Mouse (Mus musculus) cerebellum, postnatal 4 days (tissue): ENCODE measurements at regions not wholly inside any gene's neighbourhood (a gene's known extent, or its start where the extent isn't known, plus 50 kb on each side); places are given as distances from the start of the nearest gene placed in this dataset.

Experiments used
- DNase-seq, 2 experiments: peaks; one replicate each; pipeline ENCODE4 v3.0.0; 2022; ENCODE audit warnings: low spot score in 2 of 2, mixed read lengths in 1 of 2

DNA sequence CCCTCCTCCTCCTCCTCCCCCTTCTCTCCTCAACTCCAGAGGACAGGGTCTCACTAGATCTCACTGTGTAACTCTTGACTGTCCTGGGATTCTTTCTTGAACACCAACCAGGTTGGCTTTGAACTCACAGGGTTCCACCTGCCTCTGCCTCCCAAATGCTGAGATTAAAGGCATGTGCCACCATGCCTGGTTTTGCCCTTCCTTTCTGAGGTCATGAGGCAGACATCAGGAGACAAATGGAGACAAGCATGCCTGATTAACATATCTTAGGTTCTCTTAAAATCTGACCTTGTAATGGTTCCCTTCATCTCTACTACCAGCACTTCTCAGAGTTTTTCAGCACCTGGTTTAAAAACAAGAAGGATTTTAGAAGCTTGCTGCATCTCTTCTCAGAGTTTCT, 143.5 kb downstream of the Gm10260 start:
- no peak for DNase-seq

DNA sequence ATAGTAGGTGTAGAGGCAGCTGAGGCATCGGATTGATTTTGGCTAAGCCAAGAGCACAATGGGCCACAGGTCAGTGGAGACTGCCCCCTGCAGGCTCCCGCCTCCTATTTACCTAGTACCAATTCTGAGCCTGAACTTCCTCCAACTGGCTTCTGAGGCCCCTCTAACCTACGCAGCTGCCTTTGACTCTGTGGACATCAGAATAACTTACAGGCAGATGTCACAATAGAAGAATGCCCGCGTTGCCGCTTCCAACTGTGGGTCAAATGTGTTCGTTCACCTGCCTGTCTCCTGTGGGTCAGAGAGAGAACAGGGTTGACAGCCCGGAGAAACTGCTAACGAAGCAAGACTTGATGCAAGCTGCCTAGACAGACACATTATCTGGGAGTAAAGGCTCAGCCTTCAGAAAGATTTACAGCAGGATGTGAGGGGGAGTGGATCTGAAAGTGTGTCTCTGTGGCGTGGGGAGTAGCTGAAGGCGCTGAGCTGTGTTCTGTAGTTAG, 153.2 kb downstream of the Gm10260 start:
- peak in 1 of 2 experiments; percentile 34 for DNase-seq

DNA sequence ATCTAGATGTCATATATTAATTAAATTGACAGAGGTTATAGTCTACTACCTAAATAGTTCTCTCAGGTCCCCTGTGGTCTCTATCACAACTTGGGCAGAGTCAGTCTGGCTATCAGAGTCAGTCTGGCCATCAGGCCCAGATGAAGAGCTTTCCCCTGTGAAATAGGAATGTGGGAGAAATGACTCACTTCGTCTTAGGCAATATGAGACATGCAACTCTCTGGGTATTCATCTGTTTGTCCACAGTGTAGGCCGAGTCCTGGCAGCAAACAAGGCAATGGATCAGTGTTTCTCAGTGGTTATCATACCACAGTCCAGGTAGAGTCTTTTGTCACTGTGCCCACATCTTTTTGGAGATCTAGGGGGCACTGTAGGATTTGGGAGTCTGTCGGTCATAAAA, 156.0 kb downstream of the Gm10260 start:
- DNase-seq, result no peak

- no peak for DNase-seq
Measured at GRCm38 (mm10) chr13:97601135-97601730, 159.2 kb downstream of the Gm10260 start.

DNA sequence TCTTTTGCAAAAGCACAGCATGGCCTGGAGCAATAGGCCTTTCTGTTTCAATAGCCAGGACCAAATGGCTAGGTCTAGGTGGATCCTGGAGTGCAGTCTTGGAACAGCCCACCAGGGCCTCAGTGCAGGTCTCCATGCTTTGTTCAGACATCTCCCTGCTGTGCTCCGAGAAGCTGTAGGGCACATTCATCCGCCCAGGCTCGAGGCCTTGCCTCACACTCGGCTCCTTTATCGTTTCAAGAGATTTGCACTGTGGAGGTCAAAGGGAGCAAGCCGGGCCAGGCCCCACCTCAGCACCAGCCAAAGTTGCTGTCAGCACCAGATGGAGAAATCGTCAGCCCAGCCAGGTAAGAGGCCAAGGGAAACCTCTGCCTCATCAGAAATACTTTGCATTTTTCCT, 160.3 kb downstream of the Gm10260 start:
- DNase-seq, result no peak

DNA sequence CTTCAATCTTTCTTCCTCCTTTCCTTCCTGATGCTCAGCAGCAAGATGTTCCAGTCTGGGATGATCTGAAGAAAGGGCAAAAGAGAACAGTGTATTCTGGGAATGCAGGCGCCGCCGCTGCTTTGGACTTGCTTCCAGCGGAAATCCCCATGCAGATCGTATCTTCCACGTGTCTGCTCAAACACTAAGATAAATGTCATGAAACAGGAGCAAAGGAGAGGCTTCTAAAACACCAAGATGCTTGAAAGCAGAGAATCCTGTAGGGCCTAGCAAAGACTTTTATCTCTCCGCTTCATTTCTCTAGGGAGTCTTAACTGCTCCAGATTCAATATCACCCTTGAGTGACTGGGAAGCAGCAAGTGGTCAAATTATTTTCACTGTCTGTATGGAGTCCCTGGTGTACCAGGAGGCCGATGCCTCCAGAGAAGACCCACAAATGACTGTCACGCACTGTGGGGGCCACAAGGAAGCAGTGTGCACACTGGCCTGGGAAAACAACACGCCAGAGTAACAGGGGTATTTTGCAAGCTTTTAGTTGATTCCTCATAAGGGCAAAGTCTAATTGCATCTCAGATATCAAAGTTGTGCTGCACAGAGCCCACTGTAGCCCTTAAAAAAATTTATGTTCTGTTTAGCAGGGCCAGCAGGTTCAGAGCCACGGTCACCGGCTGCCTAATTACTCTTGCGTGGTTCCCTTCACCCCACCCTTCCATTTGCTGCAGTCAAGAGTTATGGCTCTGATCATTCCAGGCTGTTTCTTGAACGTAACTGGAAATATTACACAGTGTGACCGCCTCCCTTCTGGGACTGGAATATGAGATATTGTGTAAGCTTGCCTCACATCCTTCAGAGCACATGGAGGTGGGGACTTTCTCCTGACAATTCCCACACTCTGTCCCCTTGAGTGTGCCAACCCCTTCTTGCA, 161.7 kb downstream of the Gm10260 start:
- DNase-seq, result no peak

- no peak for DNase-seq
Measured at GRCm38 (mm10) chr13:97594851-97595250, 165.6 kb downstream of the Gm10260 start.

DNA sequence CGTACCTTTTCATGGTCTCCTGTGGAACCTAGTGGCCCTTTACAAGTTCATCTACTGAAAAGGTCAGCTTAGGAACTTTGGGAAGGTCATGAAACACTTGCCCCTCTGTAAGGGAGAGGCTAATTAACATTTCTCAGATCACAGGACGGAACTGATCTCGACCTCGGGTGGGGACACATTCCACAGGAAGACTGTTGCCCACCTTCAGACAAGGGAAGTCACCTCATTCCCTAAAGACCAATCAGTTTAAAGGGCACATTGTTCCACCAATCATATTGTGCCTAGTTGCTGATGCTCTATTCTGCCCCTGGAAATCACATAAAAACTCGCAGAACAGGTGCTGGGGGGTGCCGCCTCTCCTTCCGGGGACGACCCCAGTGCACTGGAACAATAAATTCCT, 170.8 kb downstream of the Gm10260 start:
- no peak for DNase-seq

GRCm38 (mm10) chr13:97588085-97588484, 172.3 kb downstream of the Gm10260 start:
- no peak for DNase-seq

- no peak for DNase-seq
Measured at GRCm38 (mm10) chr13:97587088-97587487, 173.3 kb downstream of the Gm10260 start.

GRCm38 (mm10) chr13:97584045-97584444, 176.4 kb downstream of the Gm10260 start:
- no peak for DNase-seq

GRCm38 (mm10) chr13:97581380-97581779, 179.1 kb downstream of the Gm10260 start:
- DNase-seq, result no peak

GRCm38 (mm10) chr13:97580241-97580874, 180.1 kb downstream of the Gm10260 start:
- DNase-seq, result no peak

DNA sequence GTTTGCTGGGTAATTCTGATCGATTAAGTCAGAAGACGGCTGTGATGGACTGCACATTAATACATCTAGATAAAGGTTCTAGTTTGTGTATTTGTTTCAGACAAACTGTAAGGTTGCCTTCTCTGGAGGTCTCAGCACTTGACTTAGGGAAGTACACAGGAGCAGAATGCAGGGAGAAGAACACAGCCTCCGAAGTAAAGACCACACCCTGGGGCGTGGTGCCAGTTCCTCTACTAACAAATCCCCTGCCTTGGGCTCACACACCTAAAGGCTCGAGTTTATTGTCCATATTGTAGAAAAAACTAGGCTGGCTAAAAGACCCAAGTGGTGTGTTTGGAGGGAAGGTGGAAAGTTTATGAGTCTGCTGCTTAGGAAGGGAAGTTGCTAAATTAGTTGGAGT, 181.8 kb downstream of the Gm10260 start:
- no peak for DNase-seq

DNA sequence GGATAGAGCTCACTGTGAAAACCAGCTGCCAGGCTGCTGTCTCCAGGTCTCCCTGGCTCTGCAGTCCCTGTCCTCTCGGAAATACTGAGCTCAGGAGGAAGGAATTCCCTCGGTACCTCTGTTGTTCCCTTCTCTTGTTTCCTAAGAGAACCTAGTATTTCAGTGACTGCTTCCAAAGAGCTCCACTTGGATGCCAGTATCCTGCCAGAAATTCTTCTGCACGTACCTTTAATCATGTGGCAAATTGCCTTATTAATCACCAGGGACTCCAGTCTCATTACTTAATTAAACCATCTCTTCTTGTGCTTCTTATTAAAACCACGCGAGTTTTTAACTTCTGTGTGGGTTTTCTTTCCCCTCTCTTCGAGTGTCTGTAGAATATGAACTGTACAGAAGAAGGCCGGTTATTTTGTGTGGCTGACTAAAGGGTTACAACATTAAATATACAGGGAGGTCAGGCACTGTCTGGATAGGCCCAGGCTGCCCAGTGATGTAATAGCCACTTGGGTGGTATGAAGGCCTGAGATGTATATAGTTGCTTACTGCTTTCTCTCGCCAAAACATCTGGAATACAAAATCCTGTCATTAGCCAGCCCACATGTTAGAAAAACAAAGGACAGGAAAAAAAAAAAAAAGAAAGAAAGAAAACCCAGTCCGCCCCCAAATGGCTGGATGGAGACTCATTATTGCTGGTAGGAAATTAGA, 183.2 kb downstream of the Gm10260 start:
- no peak for DNase-seq

GRCm38 (mm10) chr13:97573601-97574000, 186.8 kb downstream of the Gm10260 start:
- DNase-seq, result no peak

DNA sequence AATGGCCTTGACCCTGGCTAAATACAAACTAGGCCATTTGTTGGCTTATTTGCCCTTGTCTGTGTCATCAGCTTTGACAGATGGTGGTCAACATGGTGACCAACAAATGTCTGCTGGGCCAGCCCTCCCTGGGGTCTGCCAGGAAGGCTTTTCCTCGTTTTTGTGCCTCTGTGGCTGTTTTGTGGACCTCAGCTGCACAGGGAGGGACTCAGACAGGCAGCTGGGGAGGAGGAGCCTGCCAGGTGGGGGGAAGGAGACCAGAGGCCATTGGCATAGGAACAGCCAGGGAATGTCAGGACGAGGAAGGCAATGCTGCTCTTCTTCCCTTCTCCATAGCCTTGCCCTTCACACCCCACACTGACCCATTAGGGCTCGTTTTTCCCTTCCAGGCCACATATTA, 188.1 kb downstream of the Gm10260 start:
- DNase-seq, result peak in 1 of 2 experiments; percentile 12

GRCm38 (mm10) chr13:97570009-97570408, 190.4 kb downstream of the Gm10260 start:
- DNase-seq, result no peak

DNA sequence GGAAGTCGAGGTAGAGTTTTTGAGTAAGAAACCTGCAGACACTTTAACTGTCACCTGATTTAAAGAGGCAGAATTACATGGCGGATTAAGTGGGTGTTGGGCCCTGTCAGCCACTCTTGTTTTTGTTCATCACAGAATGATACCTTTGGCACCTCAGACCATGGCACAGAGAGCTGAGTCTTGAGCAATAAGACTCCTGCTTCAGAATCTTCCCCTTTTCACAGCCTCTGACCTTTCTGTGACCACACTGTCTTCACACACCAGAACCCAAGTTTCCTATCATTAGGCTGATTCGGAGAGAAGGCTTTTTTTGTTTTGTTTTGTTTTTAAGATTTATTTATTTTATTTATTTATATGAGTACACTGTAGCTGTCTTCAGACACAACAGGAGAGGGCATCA, 192.8 kb downstream of the Gm10260 start:
- DNase-seq, result no peak

DNA sequence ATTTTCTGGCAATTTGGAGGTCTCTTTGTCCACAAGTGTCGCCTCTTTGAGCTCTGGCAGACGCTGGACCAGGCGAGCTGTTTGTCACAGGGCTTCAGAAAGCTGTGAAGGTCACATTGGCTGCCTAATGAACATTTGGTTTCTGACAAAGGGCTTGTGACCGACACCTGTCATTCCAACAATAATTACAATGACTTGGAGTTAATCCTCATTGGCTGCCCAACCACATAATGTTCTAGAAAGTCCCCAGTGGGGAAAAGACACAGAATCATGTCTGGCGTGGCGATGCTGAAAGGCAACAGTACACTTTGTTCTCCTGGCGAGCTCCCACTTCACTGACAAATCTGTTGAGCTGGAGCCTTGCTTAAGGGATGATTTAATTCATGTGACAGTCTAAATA, 194.4 kb downstream of the Gm10260 start:
- DNase-seq, result no peak

GRCm38 (mm10) chr13:97562241-97562640, 198.2 kb downstream of the Gm10260 start:
- no peak for DNase-seq

DNA sequence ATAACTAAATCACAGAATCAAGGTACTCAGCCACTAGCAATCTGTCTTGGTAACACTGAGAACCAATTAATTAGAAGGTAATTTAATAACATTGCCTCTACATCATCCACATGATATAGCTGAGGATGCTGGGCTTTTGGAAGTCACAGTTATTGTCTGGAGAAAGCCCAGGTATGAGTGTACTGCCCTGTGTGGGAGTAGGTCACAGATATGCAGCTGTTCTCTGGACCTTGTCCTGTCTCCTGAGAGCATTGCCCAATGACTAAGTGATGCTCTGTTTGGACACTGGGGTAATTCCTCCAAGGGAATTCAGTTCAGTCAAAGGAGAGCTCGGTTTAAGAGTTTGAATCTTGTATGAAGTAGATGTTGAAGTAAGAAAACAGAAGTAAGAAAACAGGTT, 199.6 kb downstream of the Gm10260 start:
- no peak for DNase-seq
